Mouse (Mus musculus) liver, adult 2 months (tissue): Measurements from ENCODE around the gene Fam131a. TPM values are rescaled to one million over a fixed set of nuclear protein-coding genes. Genes with fewer than 3 reads are reported as not detected.
A peak's percentile ranks its signal among the peaks of the same experiment; 100 is the strongest.

ENCODE experiments used
- DNase-seq: peaks from one replicate; pipeline ENCODE4 v3.0.0-alpha.2; 2011; ENCODE audit warnings: low read depth, low spot score; ENCODE audit errors: extremely low read depth
- H3K27ac ChIP-seq: fragments of 200-500 bp; replicated peaks from 2 replicates; pipeline ENCODE4 v1.5.1; 2012; ENCODE audit warnings: low read depth, mild to moderate bottlenecking, control low read depth, inconsistent platforms, low read length; ENCODE audit not compliant: insufficient read depth
- H3K27me3 ChIP-seq: fragments of 200-500 bp; 2 replicates; pipeline ENCODE4 v1.6.1; 2012; ENCODE audit warnings: mild to moderate bottlenecking, moderate library complexity, low read length, inconsistent platforms; ENCODE audit not compliant: control insufficient read depth, insufficient read depth
- H3K36me3 ChIP-seq: fragments of 200-500 bp; 2 replicates; pipeline ENCODE4 v1.6.1; 2012; ENCODE audit warnings: low read length, inconsistent platforms; ENCODE audit not compliant: control insufficient read depth, insufficient read depth
- H3K4me1 ChIP-seq: fragments of 200-500 bp; 2 replicates; pipeline ENCODE4 v1.6.1; 2011; ENCODE audit warnings: low read length; ENCODE audit not compliant: control insufficient read depth, insufficient read depth
- H3K4me3 ChIP-seq: fragments of 200-500 bp; 2 replicates; pipeline ENCODE4 v1.5.1; 2011; ENCODE audit warnings: low read depth, mild to moderate bottlenecking, control low read depth, low read length, moderate library complexity; ENCODE audit not compliant: insufficient read depth
- H3K79me2 ChIP-seq: fragments of 200-500 bp; 2 replicates; pipeline ENCODE4 v1.6.1; 2012; ENCODE audit warnings: inconsistent platforms, mild to moderate bottlenecking, low read length, moderate library complexity; ENCODE audit not compliant: control insufficient read depth, insufficient read depth
- H3K9ac ChIP-seq: fragments of 200-500 bp; 2 replicates; pipeline ENCODE4 v1.6.1; 2012; ENCODE audit warnings: low read depth, mild to moderate bottlenecking, control low read depth, inconsistent platforms, low read length
- CTCF ChIP-seq: fragments of 200-500 bp; IDR thresholded peaks from 2 replicates; pipeline ENCODE4 v1.5.1; 2011; ENCODE audit warnings: low read depth, low read length, control low read depth
- POLR2A ChIP-seq: fragments of 200-500 bp; IDR thresholded peaks from 2 replicates; pipeline ENCODE4 v1.6.1; 2011; ENCODE audit warnings: low read length, control low read depth; ENCODE audit not compliant: insufficient read depth; ENCODE audit errors: extremely low read depth
- WGBS: fragments of 180-500 bp; shearing (Covaris S2); methylation state at CpG from one replicate; pipeline ENCODE4 v1.1.7; 2018; 5-methylcytosine and 5-hydroxymethylcytosine counted together
- polyA plus RNA-seq: library from polyadenylated mRNA; depleted of rRNA; stranded (reverse); fragments of >200 nt; gene quantifications from 2 replicates; pipeline ENCODE4 v1.2.3, GENCODE M21; 2012
- total RNA-seq: library from RNA; depleted of rRNA; stranded (reverse); fragments of >200 nt; gene quantifications from 2 replicates; pipeline ENCODE4 v1.2.3, GENCODE M21; 2014

The Fam131a gene
- total and polyA plus RNA-seq, 2 experiments: 0.37 to 0.99 TPM

DNA sequence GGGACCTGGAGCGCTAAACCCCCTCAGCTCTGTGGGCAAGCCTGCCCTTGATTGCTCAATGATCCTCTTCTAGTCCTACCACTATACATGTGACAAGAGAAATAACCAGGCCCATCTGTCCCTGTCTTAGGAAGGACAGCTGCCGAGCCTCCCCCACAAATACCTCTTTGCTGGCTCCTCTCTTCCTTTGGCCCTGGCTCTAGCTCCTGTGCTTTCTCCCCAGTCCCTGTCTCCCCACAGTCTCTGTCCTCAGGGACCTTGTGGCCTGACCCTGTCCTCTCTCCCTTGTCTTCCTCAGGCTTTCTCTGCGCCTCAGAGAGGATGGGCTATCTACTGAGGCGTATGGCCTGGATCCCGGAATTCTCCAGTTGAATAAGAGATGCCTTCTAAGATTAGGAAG, 38.6 kb downstream of the Fam131a start:
- H3K27me3 ChIP-seq: no peaks in the 10 kb centered on the region
- H3K4me3 ChIP-seq: no peak overlapping the region
- no peak for DNase-seq
- H3K4me1 ChIP-seq: peaks cover 5% of the 10 kb centered on the region
- no peak overlapping the region for H3K9ac ChIP-seq
- peaks cover 5% of the 10 kb centered on the region; the same call in 1 of the 2 replicates for H3K36me3 ChIP-seq
- TF ChIP-seq POLR2A: no peak
- H3K27ac ChIP-seq: no peak overlapping the region
- WGBS: 81% methylated on average over 5 of the region's 5 CpGs
- H3K79me2 ChIP-seq: no peaks in the 10 kb centered on the region; the same call in 1 of the 2 replicates

DNA sequence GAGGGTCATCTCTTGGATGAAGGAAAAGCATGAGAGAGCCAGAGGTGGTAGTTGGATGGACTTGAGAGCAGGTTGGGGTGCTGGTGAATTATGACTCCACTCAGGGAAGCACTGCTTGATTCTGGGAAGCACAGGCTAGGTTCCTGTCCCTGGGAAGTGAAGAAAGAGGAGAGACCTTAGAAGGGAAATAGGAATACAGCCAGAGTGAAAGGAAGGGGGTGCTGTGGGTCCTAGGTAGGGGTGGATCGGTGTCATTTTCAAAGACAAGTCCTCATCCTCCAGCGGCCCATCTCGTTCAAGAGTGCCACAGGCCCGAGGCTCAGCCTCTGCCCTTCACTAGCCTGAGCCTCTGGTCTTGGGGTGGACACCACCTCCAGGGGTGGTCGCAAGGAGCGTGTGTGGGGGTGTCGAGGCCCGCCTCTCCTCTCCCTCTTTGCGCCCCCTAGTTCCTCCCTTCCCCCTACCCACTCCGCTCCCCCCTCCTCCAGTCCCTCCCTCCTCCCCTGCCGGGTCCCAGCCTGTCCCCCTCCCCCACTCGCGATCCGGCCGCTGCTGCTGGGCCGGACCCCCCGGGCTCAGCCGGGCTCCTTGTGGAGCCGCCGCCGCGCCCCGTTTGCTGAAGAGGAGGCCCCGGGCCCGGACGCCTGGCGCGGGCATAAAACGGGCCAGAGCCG, 39.3 kb downstream of the Fam131a start:
- Histone ChIP-seq H3K27ac (peak overlapping the region; percentile 65), H3K4me3 (peak overlapping the region; percentile 82), H3K4me1 (peaks cover 5% of the 10 kb centered on the region), H3K27me3 (no peaks in the 10 kb centered on the region), H3K36me3 (peaks cover 5% of the 10 kb centered on the region; the same call in 1 of the 2 replicates), H3K79me2 (no peaks in the 10 kb centered on the region; the same call in 1 of the 2 replicates), H3K9ac (peak overlapping the region; percentile 91)
- no peak for TF ChIP-seq CTCF
- TF ChIP-seq POLR2A: no peak
- DNase-seq: no peak
- WGBS: 6% methylated on average over 26 of the region's 30 CpGs

DNA sequence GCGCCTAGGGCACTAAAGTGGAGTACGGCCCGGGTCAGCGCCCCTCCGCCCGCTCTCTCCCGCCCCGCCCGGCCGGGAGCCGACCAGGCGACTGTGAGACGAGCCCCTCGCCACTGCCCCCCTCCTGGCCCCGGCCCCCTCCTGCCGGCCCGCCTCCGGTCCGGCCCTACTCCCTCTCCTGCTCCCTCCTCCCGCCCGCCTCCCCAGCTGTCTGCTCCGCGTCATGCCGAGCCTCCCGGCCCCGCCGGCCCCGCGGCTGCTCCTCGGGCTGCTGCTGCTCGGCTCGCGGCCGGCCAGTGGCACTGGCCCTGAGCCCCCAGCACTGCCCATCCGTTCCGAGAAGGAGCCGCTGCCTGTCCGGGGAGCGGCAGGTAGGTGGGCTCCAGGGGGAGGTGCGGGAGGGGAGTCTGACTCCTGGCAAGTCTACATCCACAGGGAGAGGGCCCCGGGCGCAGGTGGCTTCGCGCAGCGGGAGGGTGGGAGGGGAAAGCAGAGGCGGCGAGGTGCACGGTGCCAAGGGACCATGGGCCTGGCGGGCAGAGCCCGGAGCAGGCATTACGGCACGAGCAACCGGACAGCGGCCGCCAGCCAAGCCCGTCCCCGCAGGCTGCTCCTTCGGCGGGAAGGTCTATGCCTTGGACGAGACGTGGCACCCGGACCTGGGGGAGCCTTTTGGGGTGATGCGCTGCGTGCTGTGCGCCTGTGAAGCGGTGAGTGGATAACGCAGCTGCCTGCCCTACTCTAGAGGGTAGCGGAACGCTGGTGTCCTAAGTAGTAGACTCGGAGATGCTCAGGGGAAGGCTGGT, 40.1 kb downstream of the Fam131a start, which contains the start of gene Chrd:
Chrd (plus strand) TSS at position 203 of the 806 bp plus-strand sequence.
- Histone ChIP-seq H3K4me1 (peaks cover 5% of the 10 kb centered on the region), H3K9ac (peak within 1 kb of the TSS; percentile 91), H3K27ac (peak within 1 kb of the TSS; percentile 65), H3K27me3 (no peaks in the 10 kb centered on the region), H3K36me3 (peaks cover 5% of the 10 kb centered on the region; the same call in 1 of the 2 replicates), H3K4me3 (peak within 1 kb of the TSS; percentile 82), H3K79me2 (no peaks in the 10 kb centered on the region; the same call in 1 of the 2 replicates)
- under 1% methylated on average over 69 of the region's 70 CpGs for WGBS
- TF ChIP-seq CTCF: no peak
- TF ChIP-seq POLR2A: 0 out of 2 replicates have a peak, but pooled peaks have one; percentile 3
- DNase-seq: no peak

DNA sequence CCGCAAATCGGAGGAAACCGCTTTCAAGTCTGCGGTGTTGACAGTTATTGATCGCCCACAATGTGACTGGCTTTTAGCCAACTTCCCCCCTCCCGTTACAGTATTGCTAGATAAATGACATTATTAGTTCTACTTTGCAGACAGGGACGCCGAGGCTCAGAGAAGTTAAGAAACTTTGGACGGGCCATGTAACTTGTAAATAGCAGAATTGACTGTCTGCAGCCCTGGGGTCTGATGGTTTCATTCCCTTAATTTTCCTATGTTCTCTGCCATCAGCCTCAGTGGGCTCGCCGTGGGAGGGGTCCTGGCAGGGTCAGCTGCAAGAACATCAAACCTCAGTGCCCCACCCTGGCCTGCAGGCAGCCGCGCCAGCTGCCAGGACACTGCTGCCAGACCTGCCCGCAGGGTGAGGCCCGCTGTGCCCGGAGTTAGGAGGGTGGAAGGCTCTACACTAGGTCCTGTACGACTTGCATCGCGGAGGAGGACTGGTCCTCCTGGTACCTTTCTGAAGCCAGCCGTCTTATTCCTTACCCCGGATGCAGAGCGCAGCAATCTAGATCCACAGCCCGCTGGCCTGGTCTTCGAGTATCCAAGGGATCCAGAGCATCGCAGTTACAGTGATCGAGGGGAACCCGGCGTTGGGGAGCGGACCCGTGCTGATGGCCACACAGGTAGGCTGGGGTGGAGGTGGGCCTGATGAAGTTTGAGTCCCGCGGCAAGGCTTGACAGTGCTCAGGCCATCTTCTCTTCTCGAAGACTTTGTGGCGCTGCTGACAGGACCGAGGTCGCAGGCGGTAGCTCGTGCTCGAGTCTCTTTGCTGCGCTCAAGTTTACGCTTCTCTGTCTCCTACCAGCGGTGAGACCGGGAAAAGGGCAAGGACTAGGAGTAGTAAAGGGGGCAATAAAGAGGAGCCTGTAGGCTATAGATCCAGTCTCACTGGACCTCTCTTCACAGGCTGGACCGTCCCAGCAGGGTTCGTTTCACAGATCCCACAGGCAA, 41.0 kb downstream of the Fam131a start, which contains the start of gene Thpo:
Thpo (minus strand) TSS at position 781 of the 1,000 bp plus-strand sequence.
- no peaks in the 10 kb centered on the region for H3K36me3 ChIP-seq
- H3K9ac ChIP-seq: peak within 1 kb of the TSS; percentile 91
- 44% methylated on average over 45 of the region's 45 CpGs for WGBS
- H3K4me3 ChIP-seq: peak within 1 kb of the TSS; percentile 82
- no peaks in the 10 kb centered on the region for H3K27me3 ChIP-seq
- peaks cover 5% of the 10 kb centered on the region for H3K4me1 ChIP-seq
- H3K27ac ChIP-seq: no peak within 1 kb of the TSS
- TF ChIP-seq CTCF (no peak), POLR2A (no peak)
- no peaks in the 10 kb centered on the region for H3K79me2 ChIP-seq
- DNase-seq: peak; percentile 44

DNA sequence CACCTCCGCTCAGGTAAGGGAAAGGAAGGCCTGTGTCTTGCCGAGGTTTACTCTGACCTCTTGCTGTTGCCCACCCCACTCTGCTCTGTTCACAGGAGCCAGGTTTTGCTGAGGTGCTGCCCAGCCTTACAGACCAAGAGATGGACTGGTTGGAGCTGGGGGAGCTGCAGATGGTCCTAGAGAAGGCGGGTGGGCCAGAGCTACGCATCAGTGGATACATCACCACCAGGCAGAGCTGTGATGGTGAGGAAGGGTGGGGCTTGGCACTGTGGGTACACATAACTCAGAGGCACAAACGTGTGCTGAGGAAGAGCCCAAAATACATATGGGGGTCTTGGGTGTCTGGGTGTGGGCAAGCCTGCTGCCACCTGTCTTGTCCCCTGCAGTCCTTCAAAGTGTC, 42.6 kb downstream of the Fam131a start:
- 93% methylated on average over 5 of the region's 5 CpGs for WGBS
- Histone ChIP-seq H3K79me2 (no peaks in the 10 kb centered on the region), H3K36me3 (no peaks in the 10 kb centered on the region), H3K4me3 (no peak overlapping the region), H3K9ac (no peak overlapping the region), H3K27me3 (no peaks in the 10 kb centered on the region), H3K27ac (no peak overlapping the region), H3K4me1 (no peaks in the 10 kb centered on the region)
- no peak for DNase-seq
- TF ChIP-seq CTCF: no peak
- no peak for TF ChIP-seq POLR2A
